Mouse (Mus musculus): ENCODE data around the gene Tmem200b. TPM values are rescaled to one million over a fixed set of nuclear protein-coding genes. Genes with fewer than 3 reads are reported as not detected.
A peak's percentile ranks its signal among the peaks of the same experiment; 100 is the strongest.

Gene Tmem200b
- total and polyA plus RNA-seq, 3 experiments: not detected

GRCm38 (mm10) chr4:131906423-131906822 is 15.1 kb upstream of the Tmem200b start:
- Histone ChIP-seq H3K4me1 (ENCODE audit: control insufficient read depth in 1 of 2, insufficient read depth in 2 of 2, low read length in 2 of 2) (no peaks in the 10 kb centered on the region), H3K4me3 (ENCODE audit: control insufficient read depth in 1 of 2, insufficient read depth in 1 of 2, low read depth in 2 of 2, low read length in 2 of 2) (no peak overlapping the region), H3K9me3 (replicated peaks; ENCODE audit: insufficient read depth, low read length) (no peaks in the 10 kb centered on the region), H3K36me3 (ENCODE audit: control insufficient read depth in 1 of 2, insufficient read depth in 2 of 2, low read length in 2 of 2) (no peaks in the 10 kb centered on the region; a peak in 2 of 4 replicates), H3K27me3 (ENCODE audit: control insufficient read depth in 1 of 2, insufficient read depth in 2 of 2, low read length in 2 of 2) (no peaks in the 10 kb centered on the region), H3K9ac (ENCODE audit: control insufficient read depth, low read depth, low read length, poor library complexity, severe bottlenecking) (no peak overlapping the region), H3K27ac (ENCODE audit: control insufficient read depth, low read depth, low read length) (no peak overlapping the region), H3K79me2 (ENCODE audit: control insufficient read depth, insufficient read depth, low read length, poor library complexity) (no peaks in the 10 kb centered on the region)
- DNase-seq (ENCODE audit: low read depth, low spot score): no peak
- TF ChIP-seq POLR2AphosphoS5 (IDR thresholded peaks at IDR 0.05; ENCODE audit: borderline replicate concordance, low read depth, low read length) (0 out of 2 replicates have a peak, but pooled peaks have one; percentile 19), MXI1 (IDR thresholded peaks at IDR 0.05; ENCODE audit: low read depth, low read length) (no peak), BHLHE40 (IDR thresholded peaks at IDR 0.05; ENCODE audit: borderline replicate concordance, low read depth, low read length) (no peak)

GRCm38 (mm10) chr4:131907912-131908311 is 13.7 kb upstream of the Tmem200b start:
- Histone ChIP-seq H3K27me3 (ENCODE audit: control insufficient read depth in 1 of 2, insufficient read depth in 2 of 2, low read length in 2 of 2) (no peaks in the 10 kb centered on the region), H3K9ac (ENCODE audit: control insufficient read depth, low read depth, low read length, poor library complexity, severe bottlenecking) (no peak overlapping the region), H3K27ac (ENCODE audit: control insufficient read depth, low read depth, low read length) (no peak overlapping the region), H3K4me3 (ENCODE audit: control insufficient read depth in 1 of 2, insufficient read depth in 1 of 2, low read depth in 2 of 2, low read length in 2 of 2) (no peak overlapping the region), H3K4me1 (ENCODE audit: control insufficient read depth in 1 of 2, insufficient read depth in 2 of 2, low read length in 2 of 2) (no peaks in the 10 kb centered on the region), H3K79me2 (ENCODE audit: control insufficient read depth, insufficient read depth, low read length, poor library complexity) (no peaks in the 10 kb centered on the region), H3K36me3 (ENCODE audit: control insufficient read depth in 1 of 2, insufficient read depth in 2 of 2, low read length in 2 of 2) (no peaks in the 10 kb centered on the region), H3K9me3 (replicated peaks; ENCODE audit: insufficient read depth, low read length) (no peaks in the 10 kb centered on the region)
- DNase-seq (ENCODE audit: low read depth, low spot score): peak; percentile 43
- TF ChIP-seq SMC3 (IDR thresholded peaks at IDR 0.05; ENCODE audit: low read depth, low read length) (peak; percentile 54), CHD1 (IDR thresholded peaks at IDR 0.05; ENCODE audit: low read depth, low read length) (no peak), ZC3H11A (IDR thresholded peaks at IDR 0.05; ENCODE audit: low read depth, low read length) (0 out of 2 replicates have a peak, but pooled peaks have one; percentile 25), CTCF (IDR thresholded peaks at IDR 0.05 in 2 of 3, conservative IDR thresholded peaks at IDR 0.05 in 1 of 3; ENCODE audit: control insufficient read depth in 1 of 3, insufficient read depth in 1 of 3, low read depth in 2 of 3, low read length in 3 of 3, poor library complexity in 1 of 3, severe bottlenecking in 1 of 3) (peak; percentile 61 to 67 (median 66)), RAD21 (IDR thresholded peaks at IDR 0.05; ENCODE audit: low read depth, low read length) (peak; percentile 58)

- Histone ChIP-seq H3K4me3 (ENCODE audit: control insufficient read depth in 1 of 2, insufficient read depth in 1 of 2, low read depth in 2 of 2, low read length in 2 of 2) (no peak overlapping the region), H3K27me3 (ENCODE audit: control insufficient read depth in 1 of 2, insufficient read depth in 2 of 2, low read length in 2 of 2) (no peaks in the 10 kb centered on the region), H3K79me2 (ENCODE audit: control insufficient read depth, insufficient read depth, low read length, poor library complexity) (no peaks in the 10 kb centered on the region), H3K9ac (ENCODE audit: control insufficient read depth, low read depth, low read length, poor library complexity, severe bottlenecking) (no peak overlapping the region), H3K9me3 (replicated peaks; ENCODE audit: insufficient read depth, low read length) (no peaks in the 10 kb centered on the region), H3K36me3 (ENCODE audit: control insufficient read depth in 1 of 2, insufficient read depth in 2 of 2, low read length in 2 of 2) (no peaks in the 10 kb centered on the region), H3K4me1 (ENCODE audit: control insufficient read depth in 1 of 2, insufficient read depth in 2 of 2, low read length in 2 of 2) (no peaks in the 10 kb centered on the region), H3K27ac (ENCODE audit: control insufficient read depth, low read depth, low read length) (no peak overlapping the region)
- no peak for TF ChIP-seq UBTF (IDR thresholded peaks at IDR 0.05; ENCODE audit: borderline replicate concordance, insufficient read depth, low read depth, low read length)
- TF ChIP-seq NELFE (IDR thresholded peaks at IDR 0.05; ENCODE audit: low read depth, low read length): no peak
- DNase-seq (ENCODE audit: low read depth, low spot score): no peak
Measured at GRCm38 (mm10) chr4:131910237-131910994, 11.2 kb upstream of the Tmem200b start.

Data from MEL (cell line).